Mouse (Mus musculus) embryonic facial prominence, embryonic 10.5 days (tissue): ENCODE data around the gene Sh3bgrl3. TPM values are rescaled to one million over a fixed set of nuclear protein-coding genes. Genes with fewer than 3 reads are reported as not detected.

Source experiments
- DNase-seq: peaks from one replicate; pipeline ENCODE4 v3.0.0-alpha.2; 2017; ENCODE audit warnings: low spot score
- H3K27ac ChIP-seq: fragments of 300-500 bp; sonication (generic); replicated peaks from 2 replicates; pipeline ENCODE4 v1.5.1; 2016; ENCODE audit warnings: mild to moderate bottlenecking
- H3K27me3 ChIP-seq: fragments of 300-500 bp; sonication (generic); replicated peaks from 2 replicates; pipeline ENCODE4 v1.6.1; 2016; ENCODE audit warnings: low read depth, mild to moderate bottlenecking; ENCODE audit not compliant: poor library complexity, severe bottlenecking
- H3K36me3 ChIP-seq: fragments of 300-500 bp; sonication (generic); replicated peaks from 2 replicates; pipeline ENCODE4 v1.6.1; 2016; ENCODE audit warnings: mild to moderate bottlenecking, moderate library complexity
- H3K4me1 ChIP-seq: fragments of 300-500 bp; sonication (generic); 2 replicates; pipeline ENCODE4 v1.6.1; 2016
- H3K4me3 ChIP-seq: fragments of 300-500 bp; sonication (generic); 2 replicates; pipeline ENCODE4 v1.5.1; 2016; ENCODE audit warnings: mild to moderate bottlenecking, moderate library complexity
- H3K9me3 ChIP-seq: fragments of 300-500 bp; sonication (generic); 2 replicates; pipeline ENCODE4 v1.6.1; 2016; ENCODE audit warnings: mild to moderate bottlenecking
- WGBS: fragments of 180-500 bp; shearing (Covaris S2); methylation state at CpG from one replicate; pipeline ENCODE4 v1.1.7; 2016; 5-methylcytosine and 5-hydroxymethylcytosine counted together
- polyA plus RNA-seq: library from polyadenylated mRNA; unstranded; fragments of >200 nt; fragmentation: Nextera tagmentation; extraction: Ambion mirVana; gene quantifications from 2 replicates; pipeline ENCODE4 v1.2.1, GENCODE M21; 2016

Gene Sh3bgrl3
- polyA plus RNA-seq, 1 experiment from 2014 or later = 316 TPM

GRCm38 (mm10) chr4:134082460-134082859 lies 46.1 kb downstream of the Sh3bgrl3 start:
- peaks cover 27% of the 10 kb centered on the region for H3K4me1 ChIP-seq
- H3K4me3 ChIP-seq = peak overlapping the region; percentile 65
- no peak overlapping the region; the same call in 1 of the 2 replicates for H3K27ac ChIP-seq
- peaks cover 29% of the 10 kb centered on the region for H3K27me3 ChIP-seq
- DNase-seq = no peak
- no peaks in the 10 kb centered on the region for H3K36me3 ChIP-seq
- H3K9me3 ChIP-seq = no peaks in the 10 kb centered on the region
- 13% methylated on average over 7 of the region's 7 CpGs for WGBS

DNA sequence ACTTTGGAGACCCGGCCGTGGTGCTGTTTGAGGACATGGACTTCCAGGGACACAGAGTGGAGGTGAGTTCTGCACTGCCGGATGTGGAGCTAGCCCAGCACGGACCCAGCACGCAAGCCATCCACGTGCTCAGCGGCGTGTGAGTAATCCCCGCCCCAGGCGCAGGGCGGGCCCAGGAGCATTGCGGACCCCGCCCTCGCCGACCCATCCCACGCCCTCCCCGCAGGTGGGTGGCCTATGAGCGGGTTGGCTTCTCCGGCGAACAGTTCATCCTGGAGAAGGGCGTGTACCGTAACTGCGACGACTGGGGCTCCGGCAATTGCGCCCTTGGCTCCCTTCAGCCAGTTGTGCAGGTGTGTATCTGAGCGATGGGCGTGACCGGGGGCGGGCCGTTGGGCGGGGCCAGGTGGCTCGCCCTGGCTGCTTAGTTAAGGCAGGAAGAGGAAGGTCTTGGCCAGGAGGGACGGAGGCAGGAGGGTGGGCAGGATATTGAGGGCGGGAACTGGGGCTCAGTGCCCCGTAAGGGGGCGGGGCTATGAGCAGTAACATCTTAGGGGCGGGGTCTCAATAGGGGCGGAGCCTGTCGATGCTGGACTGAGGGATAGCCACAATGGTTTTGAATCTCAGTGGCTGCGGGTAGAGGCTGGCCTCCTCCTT lies 46.7 kb downstream of the Sh3bgrl3 start:
- H3K36me3 ChIP-seq = no peaks in the 10 kb centered on the region
- peak overlapping the region; percentile 61 for H3K27ac ChIP-seq
- H3K4me3 ChIP-seq = peak overlapping the region; percentile 65
- peaks cover 29% of the 10 kb centered on the region for H3K27me3 ChIP-seq
- under 1% methylated on average over 41 of the region's 41 CpGs for WGBS
- peaks cover 27% of the 10 kb centered on the region for H3K4me1 ChIP-seq
- H3K9me3 ChIP-seq = no peaks in the 10 kb centered on the region
- peak; percentile 87 for DNase-seq

DNA sequence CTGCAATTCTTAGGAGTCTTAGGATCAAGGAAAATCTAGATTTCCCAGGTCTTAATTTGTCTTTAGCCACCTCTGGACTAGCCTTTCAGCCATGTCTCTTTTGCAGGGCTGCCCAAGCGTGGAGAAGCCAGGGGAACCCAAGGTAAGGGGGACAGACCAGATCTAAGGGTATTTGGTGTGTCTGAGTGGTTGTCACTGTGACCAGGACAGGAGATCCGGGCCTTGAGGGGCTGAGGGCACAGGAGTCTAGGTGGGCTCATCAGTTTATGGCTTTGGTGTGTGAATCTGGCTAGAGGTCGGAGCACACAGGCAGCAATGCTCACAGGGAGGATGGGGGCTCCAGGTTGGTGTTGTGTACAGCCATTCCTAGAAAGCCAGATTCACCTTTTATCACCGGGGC lies 47.9 kb downstream of the Sh3bgrl3 start:
- Histone ChIP-seq H3K36me3 (no peaks in the 10 kb centered on the region), H3K27ac (no peak overlapping the region), H3K9me3 (no peaks in the 10 kb centered on the region), H3K27me3 (peaks cover 29% of the 10 kb centered on the region), H3K4me1 (peaks cover 27% of the 10 kb centered on the region), H3K4me3 (no peak overlapping the region)
- DNase-seq = no peak
- 84% methylated on average over 4 of the region's 4 CpGs for WGBS

DNA sequence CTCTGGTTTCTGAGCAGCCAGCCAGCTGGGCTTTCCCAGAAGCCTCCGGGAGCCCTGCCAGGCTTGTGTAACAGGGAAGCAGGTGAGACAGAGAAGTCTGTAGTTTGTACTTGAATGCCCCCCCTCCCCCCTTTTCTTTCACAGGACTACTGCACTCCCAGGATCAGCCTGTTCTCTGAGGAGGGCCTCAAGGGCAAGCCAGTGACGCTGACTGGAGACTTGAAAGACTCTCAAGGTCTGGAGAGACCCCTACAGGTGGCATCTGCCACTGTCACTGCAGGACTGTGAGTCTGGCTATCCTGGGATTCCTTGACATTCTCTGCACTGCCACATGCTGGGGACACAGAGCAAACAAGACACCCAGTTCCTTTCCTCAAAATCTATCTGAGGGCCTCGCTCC lies 49.9 kb downstream of the Sh3bgrl3 start:
- WGBS = 18% methylated on average over 3 of the region's 3 CpGs
- DNase-seq = peak; percentile 77
- Histone ChIP-seq H3K27ac (no peak overlapping the region), H3K27me3 (peaks cover 29% of the 10 kb centered on the region), H3K36me3 (no peaks in the 10 kb centered on the region), H3K9me3 (no peaks in the 10 kb centered on the region), H3K4me1 (peaks cover 27% of the 10 kb centered on the region), H3K4me3 (no peak overlapping the region)

Other genes starting within 250 kb of the Sh3bgrl3 start
- 46.6 and 47.6 TPM in 2 replicates for gene Rps6ka1, start 241.0 kb downstream of the Sh3bgrl3 start, polyA plus RNA-seq
- gene Hmgn2, start 160.1 kb downstream of the Sh3bgrl3 start, polyA plus RNA-seq = 2,976 and 3,167 TPM in 2 replicates
- 41.2 and 42.1 TPM in 2 replicates for gene Dhdds, start 127.9 kb downstream of the Sh3bgrl3 start, polyA plus RNA-seq
- gene Lin28a, start 109.9 kb downstream of the Sh3bgrl3 start, polyA plus RNA-seq = 18.7 and 24.2 TPM in 2 replicates
- gene Zfp683, start 75.0 kb downstream of the Sh3bgrl3 start, polyA plus RNA-seq = not detected in 2 replicates
- gene Crybg2, start 68.0 kb downstream of the Sh3bgrl3 start, polyA plus RNA-seq = 4.1 and 7.1 TPM in 2 replicates
- 3.5 and 4.5 TPM in 2 replicates for gene Cd52, start 33.7 kb downstream of the Sh3bgrl3 start, polyA plus RNA-seq
- gene Ubxn11, start 26.2 kb downstream of the Sh3bgrl3 start, polyA plus RNA-seq = 4.5 and 7.1 TPM in 2 replicates
- 32.3 and 33.2 TPM in 2 replicates for gene Cep85, start 58.3 kb upstream of the Sh3bgrl3 start, polyA plus RNA-seq
- 0.06 and 0.07 TPM in 2 replicates for gene Gm7534, start 74.2 kb upstream of the Sh3bgrl3 start, polyA plus RNA-seq
- gene Catsper4, start 98.6 kb upstream of the Sh3bgrl3 start, polyA plus RNA-seq = not detected in 2 replicates
- 2.6 and 3.4 TPM in 2 replicates for gene Cnksr1, start 109.6 kb upstream of the Sh3bgrl3 start, polyA plus RNA-seq
- 0.32 and 1.1 TPM in 2 replicates for gene E130218I03Rik, start 114.9 kb upstream of the Sh3bgrl3 start, polyA plus RNA-seq
- 21.0 and 21.8 TPM in 2 replicates for gene Zfp593, start 116.8 kb upstream of the Sh3bgrl3 start, polyA plus RNA-seq
- not detected in 2 replicates for gene Gm30191, start 118.1 kb upstream of the Sh3bgrl3 start, polyA plus RNA-seq
- 7.4 and 7.9 TPM in 2 replicates for gene Grrp1, start 125.3 kb upstream of the Sh3bgrl3 start, polyA plus RNA-seq
- gene Pdik1l, start 159.1 kb upstream of the Sh3bgrl3 start, polyA plus RNA-seq = 19.2 and 24.3 TPM in 2 replicates
- 0.31 and 0.34 TPM in 2 replicates for gene Trim63, start 186.3 kb upstream of the Sh3bgrl3 start, polyA plus RNA-seq
- gene Slc30a2, start 214.4 kb upstream of the Sh3bgrl3 start, polyA plus RNA-seq = 0.07 TPM in 1 of 2 replicates, not detected in the other